Mouse (Mus musculus): Measurements from ENCODE around the gene Car6. TPM values are rescaled to one million over a fixed set of nuclear protein-coding genes. Genes with fewer than 3 reads are reported as not detected.

Car6 gene
- polyA plus RNA-seq, 1 experiment from 2014 or later: not detected

GRCm38 (mm10) chr4:150226818-150227688, 25.9 kb upstream of the Car6 start:
- 63% methylated on average over 7 of the region's 7 CpGs for WGBS
- no peaks in the 10 kb centered on the region for H3K9me3 ChIP-seq
- H3K4me2 ChIP-seq (replicated peaks): no peak overlapping the region
- H3K27me3 ChIP-seq: peaks cover 6% of the 10 kb centered on the region
- H3K4me3 ChIP-seq (replicated peaks): no peak overlapping the region
- H3K36me3 ChIP-seq: no peaks in the 10 kb centered on the region
- H3K9ac ChIP-seq (replicated peaks): no peak overlapping the region
- peak; percentile 81 for ATAC-seq
- H3K4me1 ChIP-seq (replicated peaks): peaks cover 34% of the 10 kb centered on the region
- H3K27ac ChIP-seq: peak overlapping the region; percentile 41

GRCm38 (mm10) chr4:150225700-150226099, 24.6 kb upstream of the Car6 start:
- Histone ChIP-seq H3K9ac (replicated peaks) (no peak overlapping the region), H3K4me3 (replicated peaks) (no peak overlapping the region), H3K27ac (no peak overlapping the region), H3K4me1 (replicated peaks) (peaks cover 20% of the 10 kb centered on the region), H3K4me2 (replicated peaks) (no peak overlapping the region), H3K9me3 (no peaks in the 10 kb centered on the region), H3K36me3 (no peaks in the 10 kb centered on the region), H3K27me3 (peaks cover 8% of the 10 kb centered on the region; the same call in 1 of the 2 replicates)
- ATAC-seq: no peak
- WGBS: 98% methylated on average over 1 of the region's 1 CpGs

GRCm38 (mm10) chr4:150223830-150224229, 22.7 kb upstream of the Car6 start:
- 89% methylated on average over 4 of the region's 4 CpGs for WGBS
- ATAC-seq: no peak
- peaks cover 9% of the 10 kb centered on the region; the same call in 1 of the 2 replicates for H3K4me1 ChIP-seq (replicated peaks)
- no peaks in the 10 kb centered on the region for H3K9me3 ChIP-seq
- H3K27me3 ChIP-seq: peaks cover 12% of the 10 kb centered on the region; the same call in 1 of the 2 replicates
- H3K27ac ChIP-seq: no peak overlapping the region
- no peak overlapping the region for H3K9ac ChIP-seq (replicated peaks)
- H3K4me2 ChIP-seq (replicated peaks): no peak overlapping the region
- no peaks in the 10 kb centered on the region for H3K36me3 ChIP-seq
- H3K4me3 ChIP-seq (replicated peaks): no peak overlapping the region

- ATAC-seq: no peak
- 44% methylated on average over 10 of the region's 10 CpGs for WGBS
- H3K36me3 ChIP-seq: no peaks in the 10 kb centered on the region
Measured at GRCm38 (mm10) chr4:150221017-150221640, 20.0 kb upstream of the Car6 start.

GRCm38 (mm10) chr4:150220584-150220983, 19.5 kb upstream of the Car6 start:
- H3K4me3 ChIP-seq (replicated peaks): no peak overlapping the region
- no peak overlapping the region for H3K4me2 ChIP-seq (replicated peaks)
- 21% methylated on average over 11 of the region's 11 CpGs for WGBS
- peaks cover 12% of the 10 kb centered on the region; the same call in 1 of the 2 replicates for H3K27me3 ChIP-seq
- H3K9ac ChIP-seq (replicated peaks): no peak overlapping the region
- 0 out of 2 replicates have a peak, but pooled peaks cover 5% of the 10 kb centered on the region for H3K4me1 ChIP-seq (replicated peaks)
- H3K27ac ChIP-seq: no peak overlapping the region
- no peaks in the 10 kb centered on the region for H3K36me3 ChIP-seq
- H3K9me3 ChIP-seq: no peaks in the 10 kb centered on the region
- no peak for ATAC-seq

More at GRCm38 (mm10) chr4:150221017-150221640, 20.0 kb upstream of the Car6 start:
- Histone ChIP-seq H3K4me1 (replicated peaks) (0 out of 2 replicates have a peak, but pooled peaks cover 5% of the 10 kb centered on the region), H3K9ac (replicated peaks) (no peak overlapping the region), H3K27ac (no peak overlapping the region), H3K9me3 (no peaks in the 10 kb centered on the region), H3K27me3 (peaks cover 12% of the 10 kb centered on the region; the same call in 1 of the 2 replicates), H3K4me2 (replicated peaks) (no peak overlapping the region), H3K4me3 (replicated peaks) (no peak overlapping the region)

GRCm38 (mm10) chr4:150219501-150220292, 18.6 kb upstream of the Car6 start:
- Histone ChIP-seq H3K27me3 (peaks cover 12% of the 10 kb centered on the region; the same call in 1 of the 2 replicates), H3K36me3 (no peaks in the 10 kb centered on the region), H3K27ac (no peak overlapping the region), H3K4me2 (replicated peaks) (no peak overlapping the region), H3K9ac (replicated peaks) (no peak overlapping the region), H3K4me3 (replicated peaks) (no peak overlapping the region), H3K9me3 (no peaks in the 10 kb centered on the region), H3K4me1 (replicated peaks) (0 out of 2 replicates have a peak, but pooled peaks cover under 1% of the 10 kb centered on the region)
- peak; percentile 55; the same call in 1 of the 2 replicates for ATAC-seq
- 73% methylated on average over 9 of the region's 9 CpGs for WGBS

- H3K9me3 ChIP-seq: no peaks in the 10 kb centered on the region
- WGBS: 82% methylated on average over 1 of the region's 1 CpGs
- no peaks in the 10 kb centered on the region for H3K36me3 ChIP-seq
- H3K4me3 ChIP-seq (replicated peaks): no peak overlapping the region
- peaks cover 12% of the 10 kb centered on the region; the same call in 1 of the 2 replicates for H3K27me3 ChIP-seq
- H3K4me2 ChIP-seq (replicated peaks): no peak overlapping the region
- H3K9ac ChIP-seq (replicated peaks): no peak overlapping the region
- peaks cover 3% of the 10 kb centered on the region; the same call in 1 of the 2 replicates for H3K4me1 ChIP-seq (replicated peaks)
- no peak for ATAC-seq
- H3K27ac ChIP-seq: no peak overlapping the region
Measured at GRCm38 (mm10) chr4:150217935-150218334, 16.8 kb upstream of the Car6 start.

GRCm38 (mm10) chr4:150217042-150217554, 16.0 kb upstream of the Car6 start:
- no peak overlapping the region for H3K27ac ChIP-seq
- H3K27me3 ChIP-seq: peaks cover 12% of the 10 kb centered on the region; the same call in 1 of the 2 replicates
- no peak overlapping the region for H3K9ac ChIP-seq (replicated peaks)
- WGBS: 71% methylated on average over 5 of the region's 5 CpGs
- no peak overlapping the region for H3K4me3 ChIP-seq (replicated peaks)
- H3K9me3 ChIP-seq: no peaks in the 10 kb centered on the region
- H3K4me2 ChIP-seq (replicated peaks): no peak overlapping the region
- peaks cover 8% of the 10 kb centered on the region; the same call in 1 of the 2 replicates for H3K4me1 ChIP-seq (replicated peaks)
- H3K36me3 ChIP-seq: no peaks in the 10 kb centered on the region
- no peak for ATAC-seq

- Histone ChIP-seq H3K9ac (replicated peaks) (no peak overlapping the region), H3K4me1 (replicated peaks) (peaks cover 8% of the 10 kb centered on the region; the same call in 1 of the 2 replicates), H3K4me3 (replicated peaks) (no peak overlapping the region), H3K9me3 (no peaks in the 10 kb centered on the region), H3K27me3 (peaks cover 11% of the 10 kb centered on the region; the same call in 1 of the 2 replicates), H3K27ac (no peak overlapping the region), H3K36me3 (no peaks in the 10 kb centered on the region), H3K4me2 (replicated peaks) (no peak overlapping the region)
- no peak for ATAC-seq
- WGBS: 50% methylated on average over 6 of the region's 6 CpGs
Measured at GRCm38 (mm10) chr4:150216423-150216822, 15.3 kb upstream of the Car6 start.

- H3K4me2 ChIP-seq (replicated peaks): no peak overlapping the region
- ATAC-seq: no peak
- H3K27ac ChIP-seq: no peak overlapping the region
- WGBS: 32% methylated on average over 5 of the region's 5 CpGs
- no peak overlapping the region for H3K9ac ChIP-seq (replicated peaks)
- H3K4me1 ChIP-seq (replicated peaks): peaks cover 8% of the 10 kb centered on the region; the same call in 1 of the 2 replicates
- no peaks in the 10 kb centered on the region for H3K36me3 ChIP-seq
- no peaks in the 10 kb centered on the region for H3K9me3 ChIP-seq
- no peak overlapping the region for H3K4me3 ChIP-seq (replicated peaks)
- no peaks in the 10 kb centered on the region for H3K27me3 ChIP-seq
Measured at GRCm38 (mm10) chr4:150213910-150214309, 12.8 kb upstream of the Car6 start.

- peak; percentile 74 for ATAC-seq
Measured at GRCm38 (mm10) chr4:150212553-150212971, 11.4 kb upstream of the Car6 start.

More at GRCm38 (mm10) chr4:150212553-150212971, 11.4 kb upstream of the Car6 start:
- H3K4me1 ChIP-seq (replicated peaks): peaks cover 8% of the 10 kb centered on the region; the same call in 1 of the 2 replicates
- no peak overlapping the region for H3K27ac ChIP-seq
- no peaks in the 10 kb centered on the region for H3K27me3 ChIP-seq
- no peaks in the 10 kb centered on the region for H3K9me3 ChIP-seq
- no peaks in the 10 kb centered on the region for H3K36me3 ChIP-seq
- H3K9ac ChIP-seq (replicated peaks): 0 out of 2 replicates have a peak overlapping the region, but pooled peaks have one; percentile 54
- WGBS: 2% methylated on average over 15 of the region's 15 CpGs
- H3K4me2 ChIP-seq (replicated peaks): peak overlapping the region; percentile 54
- H3K4me3 ChIP-seq (replicated peaks): peak overlapping the region; percentile 30

All from midbrain, embryonic 13.5 days (tissue).